Mouse (Mus musculus): Measurements from ENCODE around the gene Slc22a3.

DNA sequence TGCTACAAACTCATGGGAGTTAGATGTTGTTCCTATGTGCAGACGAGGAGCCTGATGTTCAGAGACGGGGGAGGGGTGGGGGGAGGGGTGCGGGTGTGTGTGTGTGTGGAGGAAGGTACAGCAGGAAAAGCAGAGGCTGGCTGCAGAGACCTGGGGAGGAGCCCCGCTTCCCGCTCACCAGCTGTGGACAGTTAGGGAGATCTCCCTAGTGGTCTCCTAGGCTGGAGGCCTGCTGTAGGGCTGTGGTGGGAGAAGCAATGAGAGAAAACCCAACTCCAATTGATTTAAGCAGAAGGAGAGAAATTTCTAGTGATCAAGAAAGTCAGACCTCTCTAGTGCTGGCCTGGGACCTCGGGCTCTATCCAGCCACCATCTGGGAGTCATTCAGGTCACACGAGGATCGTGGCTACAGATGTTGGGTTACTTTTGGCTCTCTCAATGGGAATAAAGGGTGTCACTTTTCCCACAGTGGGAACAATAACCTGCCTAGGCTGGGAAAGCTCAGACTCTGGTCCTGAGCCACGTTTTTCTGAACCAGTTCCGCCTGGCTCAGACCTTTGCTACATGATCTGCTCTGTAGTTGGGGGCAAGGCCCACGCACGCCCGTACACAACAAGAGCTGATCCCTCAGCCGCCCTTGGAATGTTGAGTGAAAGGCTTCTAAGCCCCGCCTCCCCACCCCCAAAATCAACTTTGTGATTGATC lies 92.3 kb downstream of the Slc22a3 start:
- TF ChIP-seq CTCF (IDR thresholded peaks at IDR 0.05; ENCODE audit: low read depth), result no peak
- TF ChIP-seq EP300 (IDR thresholded peaks at IDR 0.05; ENCODE audit: low read depth), result no peak
